Mouse (Mus musculus): ENCODE measurements at regions not wholly inside any gene's neighbourhood (a gene's known extent, or its start where the extent isn't known, plus 50 kb on each side); places are given as distances from the start of the nearest gene placed in this dataset.

DNA sequence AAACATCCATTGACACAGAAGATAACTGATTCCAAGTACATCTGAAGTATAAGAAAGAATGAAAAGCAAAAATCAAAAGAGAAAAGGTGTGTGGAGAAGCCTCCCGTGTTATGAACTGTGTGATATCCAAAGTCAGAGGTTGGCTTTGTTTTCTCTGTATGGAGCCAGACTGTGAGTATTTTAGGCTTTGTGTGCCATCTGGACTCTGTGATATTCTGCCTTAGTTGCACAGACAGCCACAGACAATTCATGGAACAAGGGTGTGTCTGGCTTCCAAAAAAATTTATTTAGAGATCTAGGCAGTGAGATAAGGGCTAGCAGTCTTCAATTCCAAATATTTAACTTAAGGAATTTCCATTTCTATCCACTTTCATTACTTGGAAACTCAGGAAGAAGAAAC, 111.5 kb upstream of the Dpp10 start:
- in situ Hi-C loops (cut with MboI, MseI) = no loop called here

- in situ Hi-C loops (cut with MboI, MseI) = no loop called here
Observed at GRCm38 (mm10) chr1:124152101-124152500, 106.7 kb upstream of the Dpp10 start.

DNA sequence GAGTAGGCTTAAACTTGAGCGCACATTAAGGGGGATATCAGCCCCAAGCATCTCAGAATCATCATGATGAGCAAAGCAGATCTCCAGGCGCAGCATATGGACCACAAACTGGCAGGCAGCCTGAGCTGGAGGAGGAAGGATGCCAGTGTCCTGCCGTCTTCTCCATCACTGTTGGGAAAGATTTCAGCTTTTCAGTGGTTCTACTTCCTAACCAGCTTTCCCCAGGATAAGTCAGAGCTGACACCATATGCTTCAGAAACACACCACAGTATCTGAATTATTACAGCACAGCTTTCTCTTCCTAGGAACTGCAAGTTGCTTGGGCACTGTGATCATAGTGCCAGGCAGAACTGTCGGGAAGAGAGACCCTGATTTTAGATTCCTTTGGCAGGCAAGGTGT, 103.2 kb upstream of the Dpp10 start:
- in situ Hi-C loops (cut with MboI, MseI) = no loop called here

DNA sequence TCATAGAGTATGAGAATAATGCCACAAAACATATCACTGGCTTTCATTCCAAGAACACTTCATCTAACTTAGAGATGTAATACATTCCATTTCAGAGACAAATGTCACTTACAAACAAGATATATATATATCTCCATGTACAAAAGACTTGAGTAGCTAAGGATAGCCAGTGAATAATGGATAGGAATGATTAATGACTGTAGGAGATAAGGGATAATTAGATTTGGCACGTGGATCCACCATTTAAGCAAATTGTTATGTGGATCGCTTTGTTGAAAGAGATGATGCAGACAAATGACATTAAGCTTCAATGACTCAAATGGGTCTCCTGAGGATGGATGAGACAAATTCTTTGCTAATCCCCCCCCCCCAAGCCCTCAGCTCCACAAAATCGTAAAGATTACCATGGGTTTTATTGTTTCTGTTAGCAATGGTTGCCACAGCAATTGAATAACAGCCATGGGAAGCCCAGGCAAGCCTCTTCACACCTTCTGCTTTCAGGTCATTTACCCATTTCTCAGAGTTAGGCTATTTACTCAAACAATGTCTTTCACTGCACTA, 59.0 kb upstream of the Dpp10 start:
- in situ Hi-C loops (cut with MboI, MseI) = loop anchor here in 1 of 2 experiments (10.0 kb wide), 1 partner anchor 1820 kb away; no protein-coding TSS in a partner anchor

DNA sequence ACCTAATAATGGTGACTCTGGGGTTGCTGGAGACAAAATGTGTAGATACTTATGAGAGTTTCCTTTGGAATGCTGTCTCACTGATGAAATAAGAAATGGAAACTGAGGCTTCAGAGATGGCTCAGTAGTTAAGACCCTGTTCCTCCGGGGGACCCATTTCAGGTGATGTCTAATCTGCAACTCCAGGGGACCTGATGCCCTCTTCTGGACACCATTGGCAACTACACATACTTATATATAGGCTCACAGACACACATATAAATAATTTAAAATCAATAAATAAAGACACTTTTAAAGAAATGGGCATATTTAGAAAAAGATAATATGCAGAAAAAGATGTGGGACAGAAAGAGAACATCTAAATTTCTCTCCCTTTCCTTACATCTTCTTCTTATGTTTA, 57.7 kb upstream of the Dpp10 start:
- in situ Hi-C loops (cut with MboI, MseI) = loop anchor here in 1 of 2 experiments (10.0 kb wide), 1 partner anchor 1818 kb away; no protein-coding TSS in a partner anchor

Measured in T-helper 17 cell (primary cell).